Mouse (Mus musculus): Measurements from ENCODE around the gene Zfp524. TPM values are rescaled to one million over a fixed set of nuclear protein-coding genes. Genes with fewer than 3 reads are reported as not detected.

The Zfp524 gene
- 7.8 and 8.0 TPM in 2 replicates for polyA plus RNA-seq (2016; fragmentation: Nextera tagmentation; extraction: Ambion mirVana)

GRCm38 (mm10) chr7:5014251-5015117, at the start of gene Zfp524, which contains the start of gene Fiz1:
Gene Zfp524 (plus strand): TSS chr7:5014415.
Gene Fiz1 (minus strand): TSS chr7:5014697.
- peak within 1 kb of the TSS; percentile 76 for H3K4me3 ChIP-seq
- peak within 1 kb of the TSS; percentile 98 for H3K27ac ChIP-seq (replicated peaks)
- peaks cover 7% of the 10 kb centered on the region; the same call in 1 of the 2 replicates for H3K9me3 ChIP-seq
- peaks cover 15% of the 10 kb centered on the region for H3K4me1 ChIP-seq
- H3K36me3 ChIP-seq (replicated peaks) = peaks cover 52% of the 10 kb centered on the region
- H3K27me3 ChIP-seq (replicated peaks; ENCODE audit: low read depth, poor library complexity, severe bottlenecking) = no peaks in the 10 kb centered on the region
- under 1% methylated on average over 42 of the region's 42 CpGs for WGBS
- DNase-seq (ENCODE audit: low spot score) = peak; percentile 98

- no peaks in the 10 kb centered on the region for H3K27me3 ChIP-seq (replicated peaks; ENCODE audit: low read depth, poor library complexity, severe bottlenecking)
- 81% methylated on average over 5 of the region's 5 CpGs for WGBS
These were observed 49.2 kb upstream of the Zfp524 start for GRCm38 (mm10) chr7:4964988-4965387.

GRCm38 (mm10) chr7:4971068-4971467, 43.1 kb upstream of the Zfp524 start, which contains the start of gene Sbk3:
Gene Sbk3 (minus strand): TSS chr7:4971168.
- no peak within 1 kb of the TSS; the same call in 1 of the 2 replicates for H3K27ac ChIP-seq (replicated peaks)
- no peak within 1 kb of the TSS for H3K4me3 ChIP-seq
- H3K27me3 ChIP-seq (replicated peaks; ENCODE audit: low read depth, poor library complexity, severe bottlenecking) = no peaks in the 10 kb centered on the region
- DNase-seq (ENCODE audit: low spot score) = no peak
- no peaks in the 10 kb centered on the region for H3K9me3 ChIP-seq
- H3K4me1 ChIP-seq = 0 out of 2 replicates have a peak, but pooled peaks cover 3% of the 10 kb centered on the region
- WGBS = 42% methylated on average over 6 of the region's 6 CpGs
- no peaks in the 10 kb centered on the region for H3K36me3 ChIP-seq (replicated peaks)

More at GRCm38 (mm10) chr7:4964988-4965387, 49.2 kb upstream of the Zfp524 start:
- Histone ChIP-seq H3K36me3 (replicated peaks) (no peaks in the 10 kb centered on the region), H3K4me3 (no peak overlapping the region), H3K27ac (replicated peaks) (no peak overlapping the region), H3K4me1 (peaks cover 12% of the 10 kb centered on the region), H3K9me3 (no peaks in the 10 kb centered on the region)
- no peak for DNase-seq (ENCODE audit: low spot score)

GRCm38 (mm10) chr7:4971710-4972109, 42.5 kb upstream of the Zfp524 start:
- Histone ChIP-seq H3K4me3 (no peak overlapping the region), H3K27ac (replicated peaks) (no peak overlapping the region; the same call in 1 of the 2 replicates), H3K27me3 (replicated peaks; ENCODE audit: low read depth, poor library complexity, severe bottlenecking) (no peaks in the 10 kb centered on the region), H3K36me3 (replicated peaks) (no peaks in the 10 kb centered on the region), H3K9me3 (no peaks in the 10 kb centered on the region), H3K4me1 (0 out of 2 replicates have a peak, but pooled peaks cover 3% of the 10 kb centered on the region)
- 26% methylated on average over 7 of the region's 7 CpGs for whole genome bisulfite sequencing
- DNase-seq (ENCODE audit: low spot score) = no peak

- DNase-seq (ENCODE audit: low spot score) = no peak
- no peaks in the 10 kb centered on the region for H3K36me3 ChIP-seq (replicated peaks)
These were observed 41.7 kb upstream of the Zfp524 start for GRCm38 (mm10) chr7:4972321-4973047.

GRCm38 (mm10) chr7:4975455-4975854, 38.8 kb upstream of the Zfp524 start:
- no peaks in the 10 kb centered on the region for H3K36me3 ChIP-seq (replicated peaks)
- H3K27me3 ChIP-seq (replicated peaks; ENCODE audit: low read depth, poor library complexity, severe bottlenecking) = no peaks in the 10 kb centered on the region
- H3K4me1 ChIP-seq = 0 out of 2 replicates have a peak, but pooled peaks cover 3% of the 10 kb centered on the region
- peaks cover 4% of the 10 kb centered on the region; the same call in 1 of the 2 replicates for H3K9me3 ChIP-seq
- 57% methylated on average over 4 of the region's 4 CpGs for WGBS
- H3K27ac ChIP-seq (replicated peaks) = no peak overlapping the region
- DNase-seq (ENCODE audit: low spot score) = no peak
- no peak overlapping the region for H3K4me3 ChIP-seq

More at GRCm38 (mm10) chr7:4972321-4973047, 41.7 kb upstream of the Zfp524 start:
- H3K27me3 ChIP-seq (replicated peaks; ENCODE audit: low read depth, poor library complexity, severe bottlenecking) = no peaks in the 10 kb centered on the region
- no peak overlapping the region for H3K27ac ChIP-seq (replicated peaks)
- 70% methylated on average over 18 of the region's 18 CpGs for WGBS
- peaks cover 4% of the 10 kb centered on the region; the same call in 1 of the 2 replicates for H3K9me3 ChIP-seq
- H3K4me3 ChIP-seq = no peak overlapping the region
- H3K4me1 ChIP-seq = 0 out of 2 replicates have a peak, but pooled peaks cover 3% of the 10 kb centered on the region

GRCm38 (mm10) chr7:4976832-4977231, 37.4 kb upstream of the Zfp524 start:
- WGBS = 90% methylated on average over 7 of the region's 7 CpGs
- Histone ChIP-seq H3K4me1 (0 out of 2 replicates have a peak, but pooled peaks cover 2% of the 10 kb centered on the region), H3K4me3 (no peak overlapping the region), H3K36me3 (replicated peaks) (no peaks in the 10 kb centered on the region), H3K27me3 (replicated peaks; ENCODE audit: low read depth, poor library complexity, severe bottlenecking) (no peaks in the 10 kb centered on the region), H3K9me3 (peaks cover 4% of the 10 kb centered on the region; the same call in 1 of the 2 replicates), H3K27ac (replicated peaks) (no peak overlapping the region)
- no peak for DNase-seq (ENCODE audit: low spot score)

GRCm38 (mm10) chr7:4988250-4988649, 26.0 kb upstream of the Zfp524 start:
- Histone ChIP-seq H3K9me3 (peaks cover 19% of the 10 kb centered on the region), H3K27ac (replicated peaks) (no peak overlapping the region), H3K4me1 (no peaks in the 10 kb centered on the region), H3K27me3 (replicated peaks; ENCODE audit: low read depth, poor library complexity, severe bottlenecking) (peaks cover 25% of the 10 kb centered on the region), H3K36me3 (replicated peaks) (peaks cover 20% of the 10 kb centered on the region), H3K4me3 (no peak overlapping the region)
- 75% methylated on average over 2 of the region's 2 CpGs for WGBS
- no peak for DNase-seq (ENCODE audit: low spot score)

- Histone ChIP-seq H3K27me3 (replicated peaks; ENCODE audit: low read depth, poor library complexity, severe bottlenecking) (peaks cover 36% of the 10 kb centered on the region), H3K27ac (replicated peaks) (no peak overlapping the region), H3K36me3 (replicated peaks) (peaks cover 35% of the 10 kb centered on the region)
These were observed 20.7 kb upstream of the Zfp524 start for GRCm38 (mm10) chr7:4993347-4993998.

GRCm38 (mm10) chr7:4993999-4994788, 20.0 kb upstream of the Zfp524 start:
- H3K4me3 ChIP-seq = peak overlapping the region; percentile 77
- peaks cover 37% of the 10 kb centered on the region for H3K9me3 ChIP-seq
- no peak for DNase-seq (ENCODE audit: low spot score)
- 43% methylated on average over 59 of the region's 59 CpGs for WGBS
- peaks cover 36% of the 10 kb centered on the region for H3K27me3 ChIP-seq (replicated peaks; ENCODE audit: low read depth, poor library complexity, severe bottlenecking)
- H3K4me1 ChIP-seq = peaks cover 35% of the 10 kb centered on the region
- no peak overlapping the region for H3K27ac ChIP-seq (replicated peaks)
- peaks cover 35% of the 10 kb centered on the region for H3K36me3 ChIP-seq (replicated peaks)

More at GRCm38 (mm10) chr7:4993347-4993998, 20.7 kb upstream of the Zfp524 start:
- 27% methylated on average over 55 of the region's 55 CpGs for WGBS
- peaks cover 37% of the 10 kb centered on the region for H3K9me3 ChIP-seq
- H3K4me3 ChIP-seq = peak overlapping the region; percentile 77
- DNase-seq (ENCODE audit: low spot score) = no peak
- H3K4me1 ChIP-seq = peaks cover 35% of the 10 kb centered on the region

GRCm38 (mm10) chr7:4995268-4996002, 18.8 kb upstream of the Zfp524 start:
- peaks cover 35% of the 10 kb centered on the region for H3K4me1 ChIP-seq
- WGBS = 8% methylated on average over 19 of the region's 19 CpGs
- H3K27me3 ChIP-seq (replicated peaks; ENCODE audit: low read depth, poor library complexity, severe bottlenecking) = peaks cover 36% of the 10 kb centered on the region
- peaks cover 35% of the 10 kb centered on the region for H3K36me3 ChIP-seq (replicated peaks)
- H3K9me3 ChIP-seq = peaks cover 37% of the 10 kb centered on the region
- peak overlapping the region; percentile 87 for H3K27ac ChIP-seq (replicated peaks)
- DNase-seq (ENCODE audit: low spot score) = peak; percentile 24
- H3K4me3 ChIP-seq = peak overlapping the region; percentile 77

All from embryonic facial prominence, embryonic 10.5 days (tissue).